ENCODE assay signal across 21 mouse cellular contexts in genomic region chr5:133963301-133963700, GRCm38 (mm10).
DNase-seq lines count a peak whose midpoint lies in the region; ATAC-seq lines count a peak whose summit lies in the region.
"Had no signal": no experiment of that assay in that cellular context is flagged by ENCODE, and none has a peak within 500 bp of the region (broad histone marks: within the 10 kb centered on the region; RNA-seq: fewer than 3 reads in every experiment).

No protein-coding gene starts in this region.

- H3K4me3 ChIP-seq in liver, embryonic 11.5 days (ENCODE audit: low read depth, low read length): no peak overlapping the region
- H3K4me3 ChIP-seq: embryonic facial prominence, embryonic 12.5 days; erythroblast, embryonic 14.5 days; forebrain, embryonic 13.5 days; limb, embryonic 15.5 days; megakaryocyte, embryonic 14.5 days; stomach, embryonic 15.5 days had no signal

- H3K4me2 ChIP-seq in liver, embryonic 11.5 days: no peak overlapping the region
- H3K4me2 ChIP-seq: embryonic facial prominence, embryonic 12.5 days; forebrain, embryonic 13.5 days; limb, embryonic 15.5 days; stomach, embryonic 15.5 days had no signal

- H3K27me3 ChIP-seq in liver, embryonic 11.5 days (replicated peaks; ENCODE audit: control insufficient read depth, insufficient read depth, low read length): no peaks in the 10 kb centered on the region
- H3K27me3 ChIP-seq: CH12.LX; embryonic facial prominence, embryonic 12.5 days; forebrain, embryonic 13.5 days; limb, embryonic 15.5 days; megakaryocyte, embryonic 14.5 days; stomach, embryonic 15.5 days had no signal

- no peak for ATAC-seq in liver, embryonic 11.5 days (replicated peaks; ENCODE audit: low FRiP score)
- ATAC-seq: forebrain, embryonic 13.5 days; hindbrain, postnatal 0 days; intestine, postnatal 0 days had no signal

- WGBS in liver, embryonic 11.5 days: 85% methylated on average over 5 of the region's 5 CpGs

- DNase-seq in gastrocnemius, adult 18-20 months (ENCODE audit: low spot score): peak; percentile 32
- no peak for DNase-seq in gastrocnemius, postnatal 10 days
- peak; percentile 39 for DNase-seq in cerebellum, adult 9-10 months
- DNase-seq in cerebellum, postnatal 36 days: peak; percentile 23 to 26
- peak; percentile 43 to 49 for DNase-seq in layer of hippocampus, postnatal 10 days (ENCODE audit: low spot score in 2 of 2)
- DNase-seq in embryo, embryonic 10 days (ENCODE audit: low spot score): no peak
- DNase-seq in liver, embryonic 11.5 days (ENCODE audit: low spot score): no peak
- DNase-seq: adrenal gland, postnatal 14 days; lung, adult 18-20 months; midbrain, embryonic 14.5 days; right cerebral cortex, postnatal 14 days; thymus, adult 18-20 months had no signal

- H3K27ac ChIP-seq in liver, embryonic 11.5 days (ENCODE audit: low read depth, low read length): no peak overlapping the region
- H3K27ac ChIP-seq: embryonic facial prominence, embryonic 12.5 days; forebrain, embryonic 13.5 days; hindbrain, postnatal 0 days; limb, embryonic 15.5 days; stomach, embryonic 15.5 days had no signal

- no peak overlapping the region for H3K9ac ChIP-seq in liver, embryonic 11.5 days (ENCODE audit: low read depth, low read length)
- H3K9ac ChIP-seq: embryonic facial prominence, embryonic 12.5 days; forebrain, embryonic 13.5 days; limb, embryonic 15.5 days; stomach, embryonic 15.5 days had no signal

- H3K36me3 ChIP-seq in liver, embryonic 11.5 days (ENCODE audit: control insufficient read depth, insufficient read depth, low read length): no peaks in the 10 kb centered on the region
- H3K36me3 ChIP-seq: embryonic facial prominence, embryonic 12.5 days; limb, embryonic 15.5 days; stomach, embryonic 15.5 days had no signal

- H3K9me3 ChIP-seq in liver, embryonic 11.5 days (ENCODE audit: control insufficient read depth, low read length): 0 out of 2 replicates have a peak, but pooled peaks cover 4% of the 10 kb centered on the region
- H3K9me3 ChIP-seq: limb, embryonic 15.5 days; stomach, embryonic 15.5 days had no signal

- no peaks in the 10 kb centered on the region for H3K4me1 ChIP-seq in liver, embryonic 11.5 days (replicated peaks; ENCODE audit: control insufficient read depth, insufficient read depth, low read length)
- H3K4me1 ChIP-seq: embryonic facial prominence, embryonic 12.5 days; forebrain, embryonic 13.5 days; limb, embryonic 15.5 days; megakaryocyte, embryonic 14.5 days; stomach, embryonic 15.5 days had no signal

Comparison
In these comparisons a context has a peak if more than half of its experiments do, and no peak if none do; other contexts are left out.
1. DNase-seq: peak in gastrocnemius, adult 18-20 months (single experiment), cerebellum, adult 9-10 months (single experiment), cerebellum, postnatal 36 days (2 of 2) and layer of hippocampus, postnatal 10 days (2 of 2); none in gastrocnemius, postnatal 10 days (single experiment), embryo, embryonic 10 days (single experiment) and liver, embryonic 11.5 days (single experiment).